Mouse (Mus musculus) kidney, postnatal 0 days (tissue): ENCODE results near the gene Sgsm2. TPM values are rescaled to one million over a fixed set of nuclear protein-coding genes. Genes with fewer than 3 reads are reported as not detected.

Experiments used
- ATAC-seq: fragments of 200-750 bp; cut with Nextera tagmentation; replicated peaks from 2 replicates; pipeline ENCODE4 v1.8.0; 2017; ENCODE audit warnings: low read depth, moderate number of reproducible peaks, moderate TSS enrichment, moderate library complexity; ENCODE audit not compliant: low FRiP score
- DNase-seq: peaks from one replicate; pipeline ENCODE4 v3.0.0-alpha.2; 2016; ENCODE audit warnings: low spot score
- H3K27ac ChIP-seq: fragments of 300-500 bp; sonication (generic); 2 replicates; pipeline ENCODE4 v1.5.1; 2014; ENCODE audit warnings: mild to moderate bottlenecking
- H3K27me3 ChIP-seq: fragments of 300-500 bp; sonication (generic); 2 replicates; pipeline ENCODE4 v1.6.1; 2014; ENCODE audit warnings: low read length, mixed read lengths; ENCODE audit not compliant: insufficient read depth
- H3K36me3 ChIP-seq: fragments of 300-500 bp; sonication (generic); 2 replicates; pipeline ENCODE4 v1.6.1; 2014; ENCODE audit warnings: low read length, mixed read lengths; ENCODE audit not compliant: insufficient read depth
- H3K4me1 ChIP-seq: fragments of 300-500 bp; sonication (generic); replicated peaks from 2 replicates; pipeline ENCODE4 v1.6.1; 2014; ENCODE audit warnings: antibody characterized with exemption, low read length, mixed read lengths; ENCODE audit not compliant: insufficient read depth
- H3K4me2 ChIP-seq: fragments of 300-500 bp; sonication (generic); 2 replicates; pipeline ENCODE4 v1.6.1; 2014; ENCODE audit warnings: mild to moderate bottlenecking, low read length, moderate library complexity, mixed read lengths
- H3K4me3 ChIP-seq: fragments of 300-500 bp; sonication (generic); replicated peaks from 2 replicates; pipeline ENCODE4 v1.5.1; 2014; ENCODE audit warnings: low read depth, low read length
- H3K9ac ChIP-seq: fragments of 300-500 bp; sonication (generic); 2 replicates; pipeline ENCODE4 v1.6.1; 2014; ENCODE audit warnings: low read depth, low read length
- H3K9me3 ChIP-seq: fragments of 300-500 bp; sonication (generic); replicated peaks from 2 replicates; pipeline ENCODE4 v1.6.1; 2016; ENCODE audit warnings: low read length, inconsistent platforms, mixed read lengths
- CTCF ChIP-seq: IDR thresholded peaks from 2 replicates; pipeline ENCODE4 v1.5.1; 2016; ENCODE audit warnings: antibody characterized with exemption, low read depth, mild to moderate bottlenecking, moderate library complexity
- WGBS: fragments of 180-500 bp; shearing (Covaris S2); extraction: QIAGEN DNeasy Blood & Tissue Kit; methylation state at CpG from one replicate; pipeline ENCODE4 v1.1.7; 2014; 5-methylcytosine and 5-hydroxymethylcytosine counted together
- polyA plus RNA-seq: library from polyadenylated mRNA; unstranded; fragments of >200 nt; fragmentation: Nextera tagmentation; extraction: Ambion mirVana; gene quantifications from 2 replicates; pipeline ENCODE4 v1.2.1, GENCODE M21; 2015

Sgsm2 gene
- polyA plus RNA-seq, 1 experiment from 2014 or later: 4.9 TPM

- ATAC-seq (peak; percentile 81), DNase-seq (peak; percentile 77)
- Histone ChIP-seq H3K4me1 (peaks cover 19% of the 10 kb centered on the region), H3K36me3 (peaks cover 2% of the 10 kb centered on the region; the same call in 1 of the 2 replicates), H3K4me2 (peak overlapping the region; percentile 19; the same call in 1 of the 2 replicates), H3K27ac (peak overlapping the region; percentile 80), H3K9me3 (no peaks in the 10 kb centered on the region), H3K9ac (no peak overlapping the region), H3K4me3 (no peak overlapping the region), H3K27me3 (no peaks in the 10 kb centered on the region)
- TF ChIP-seq CTCF: peak; percentile 86
- 8% methylated on average over 13 of the region's 13 CpGs for WGBS
Observed at GRCm38 (mm10) chr11:74847919-74848521, 48.8 kb downstream of the Sgsm2 start.

- Histone ChIP-seq H3K9ac (no peak overlapping the region), H3K27ac (no peak overlapping the region), H3K36me3 (peaks cover 12% of the 10 kb centered on the region), H3K9me3 (no peaks in the 10 kb centered on the region), H3K4me1 (peaks cover 31% of the 10 kb centered on the region), H3K27me3 (no peaks in the 10 kb centered on the region), H3K4me2 (no peak overlapping the region), H3K4me3 (no peak overlapping the region)
- WGBS: 65% methylated on average over 3 of the region's 3 CpGs
- ATAC-seq (no peak), DNase-seq (no peak)
- TF ChIP-seq CTCF: peak; percentile 60
Observed at GRCm38 (mm10) chr11:74845784-74846183, 51.1 kb downstream of the Sgsm2 start.

GRCm38 (mm10) chr11:74843761-74844160 lies 53.1 kb downstream of the Sgsm2 start:
- Histone ChIP-seq H3K27ac (peak overlapping the region; percentile 52; the same call in 1 of the 2 replicates), H3K4me1 (peaks cover 35% of the 10 kb centered on the region), H3K4me3 (no peak overlapping the region), H3K4me2 (no peak overlapping the region), H3K9ac (no peak overlapping the region), H3K27me3 (no peaks in the 10 kb centered on the region), H3K9me3 (no peaks in the 10 kb centered on the region), H3K36me3 (peaks cover 17% of the 10 kb centered on the region)
- no peak for TF ChIP-seq CTCF
- DNase-seq: no peak
- 61% methylated on average over 5 of the region's 5 CpGs for WGBS
- ATAC-seq: no peak

GRCm38 (mm10) chr11:74843435-74843714 lies 53.5 kb downstream of the Sgsm2 start:
- WGBS: 66% methylated on average over 2 of the region's 2 CpGs

GRCm38 (mm10) chr11:74842656-74843434 lies 54.0 kb downstream of the Sgsm2 start:
- H3K9me3 ChIP-seq: no peaks in the 10 kb centered on the region
- H3K4me1 ChIP-seq: peaks cover 35% of the 10 kb centered on the region
- H3K27me3 ChIP-seq: no peaks in the 10 kb centered on the region
- 90% methylated on average over 21 of the region's 22 CpGs for WGBS
- H3K27ac ChIP-seq: 0 out of 2 replicates have a peak overlapping the region, but pooled peaks have one; percentile 52
- no peak overlapping the region for H3K4me3 ChIP-seq
- DNase-seq: no peak
- H3K36me3 ChIP-seq: peaks cover 17% of the 10 kb centered on the region
- no peak overlapping the region for H3K9ac ChIP-seq
- no peak overlapping the region for H3K4me2 ChIP-seq
- no peak for ATAC-seq
- TF ChIP-seq CTCF: no peak

More at GRCm38 (mm10) chr11:74843435-74843714, 53.5 kb downstream of the Sgsm2 start:
- no peak for DNase-seq
- Histone ChIP-seq H3K27me3 (no peaks in the 10 kb centered on the region), H3K9ac (no peak overlapping the region), H3K27ac (peak overlapping the region; percentile 52; the same call in 1 of the 2 replicates), H3K9me3 (no peaks in the 10 kb centered on the region), H3K4me3 (no peak overlapping the region), H3K4me2 (no peak overlapping the region), H3K4me1 (peaks cover 35% of the 10 kb centered on the region), H3K36me3 (peaks cover 17% of the 10 kb centered on the region)
- no peak for ATAC-seq
- TF ChIP-seq CTCF: no peak

GRCm38 (mm10) chr11:74842045-74842444 lies 54.8 kb downstream of the Sgsm2 start:
- DNase-seq (no peak), ATAC-seq (no peak)
- no peak overlapping the region for H3K4me3 ChIP-seq
- no peaks in the 10 kb centered on the region for H3K9me3 ChIP-seq
- 82% methylated on average over 13 of the region's 13 CpGs for WGBS
- no peaks in the 10 kb centered on the region for H3K27me3 ChIP-seq
- no peak overlapping the region for H3K4me2 ChIP-seq
- H3K9ac ChIP-seq: no peak overlapping the region
- H3K36me3 ChIP-seq: peaks cover 17% of the 10 kb centered on the region
- peaks cover 40% of the 10 kb centered on the region for H3K4me1 ChIP-seq
- no peak for TF ChIP-seq CTCF
- H3K27ac ChIP-seq: peak overlapping the region; percentile 89
